Mouse (Mus musculus): ENCODE results near the gene Chmp1a.
A peak's percentile ranks its signal among the peaks of the same experiment; 100 is the strongest.

DNA sequence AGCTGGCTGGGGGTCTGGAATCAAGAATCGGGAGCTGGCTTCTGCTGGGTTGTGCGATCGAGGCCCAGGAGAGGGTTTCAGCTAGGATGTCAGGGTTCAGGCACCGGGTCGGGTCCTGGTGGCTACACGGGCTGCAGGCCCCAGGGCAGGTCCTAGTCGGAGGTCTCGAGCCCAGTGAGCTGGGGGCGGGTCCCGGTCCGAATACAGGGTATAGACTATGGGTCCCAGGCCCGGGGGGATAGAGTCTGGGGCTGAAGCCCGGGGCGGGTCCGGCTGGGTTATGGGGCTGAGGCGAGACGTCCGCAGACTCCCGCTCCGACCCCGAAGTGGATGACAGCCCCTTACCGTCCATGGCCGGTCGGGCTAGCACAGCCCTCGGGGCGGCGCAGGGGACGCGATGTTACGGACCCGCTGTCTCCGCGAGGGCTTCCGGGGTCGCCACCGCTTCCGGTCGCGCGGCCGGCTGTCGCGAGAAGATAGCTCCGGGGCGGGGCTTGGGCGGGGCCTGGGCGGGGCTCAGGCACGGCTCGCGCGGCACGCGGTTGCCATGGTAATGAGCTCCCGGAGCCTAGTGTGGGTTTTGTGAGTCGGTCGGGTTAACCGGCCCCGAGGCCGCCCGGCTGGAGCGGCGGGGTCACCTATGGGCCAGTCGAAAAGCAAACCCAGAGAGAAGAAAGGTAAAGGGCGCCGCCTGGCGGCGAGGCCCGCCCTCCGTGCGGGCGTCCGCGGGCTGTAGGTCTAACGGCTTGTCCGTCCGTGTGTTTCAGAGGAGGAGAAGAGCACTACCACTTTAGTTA is at the start of gene Chmp1a, which contains the start of gene Spata33:
- peak; percentile 32; the same call in 1 of the 2 replicates for TF ChIP-seq CTCF (IDR thresholded peaks at IDR 0.05; ENCODE audit: control insufficient read depth, insufficient read depth, low read length)
- peak; percentile 81; the same call in 1 of the 2 replicates for TF ChIP-seq POLR2A (IDR thresholded peaks at IDR 0.05; ENCODE audit: borderline replicate concordance, control insufficient read depth, low read depth, low read length)
